Mouse (Mus musculus) embryonic fibroblast, embryonic 13.5 days (primary cell): ENCODE results near the gene Cfap299.

ENCODE experiments used
- CTCF ChIP-seq: IDR thresholded peaks from 2 replicates; pipeline ENCODE4 v1.5.1; 2011; ENCODE audit warnings: mild to moderate bottlenecking, control low read depth, low read length, moderate library complexity, borderline replicate concordance; ENCODE audit not compliant: insufficient read depth
- POLR2A ChIP-seq: IDR thresholded peaks from 2 replicates; pipeline ENCODE4 v1.6.1; 2011; ENCODE audit warnings: low read depth, mild to moderate bottlenecking, control low read depth, low read length, moderate library complexity

- TF ChIP-seq POLR2A: no peak
- no peak for TF ChIP-seq CTCF
Observed at GRCm38 (mm10) chr5:98426112-98426511, 97.0 kb downstream of the Cfap299 start.
